Mouse (Mus musculus) megakaryocyte, embryonic 14.5 days (primary cell): ENCODE results near the gene Saysd1.

ENCODE experiments used
- FLI1 ChIP-seq: IDR thresholded peaks from 2 replicates; pipeline ENCODE4 v1.6.1; 2012; ENCODE audit warnings: low read length, inconsistent platforms, mixed read lengths
- GATA1 ChIP-seq: IDR thresholded peaks from 3 replicates; pipeline ENCODE4 v1.6.1; 2012; ENCODE audit warnings: mixed read lengths, low read length, inconsistent platforms, borderline replicate concordance

DNA sequence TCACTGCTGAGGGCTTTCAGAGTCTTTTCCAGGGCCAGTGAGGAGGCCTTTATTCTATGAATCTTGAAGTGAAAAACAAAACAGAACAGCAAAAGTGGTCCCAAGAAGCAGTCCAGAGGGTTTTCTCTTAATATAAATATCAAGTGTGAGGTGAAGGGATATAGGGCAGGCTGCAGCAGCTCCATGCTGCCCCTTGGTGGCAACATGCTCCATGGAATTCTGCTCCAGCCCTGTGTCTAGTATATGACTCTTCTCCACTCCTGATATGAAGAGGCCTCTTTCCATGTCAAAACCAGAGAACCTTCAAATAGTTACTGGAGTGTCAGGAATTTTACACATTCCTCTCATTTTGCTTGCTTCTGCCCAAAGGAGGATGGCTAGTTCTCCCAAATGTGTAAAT lies 67.7 kb downstream of the Saysd1 start:
- TF ChIP-seq GATA1, result no peak
- no peak for TF ChIP-seq FLI1
